Mouse (Mus musculus) right cerebral cortex, postnatal 36 days (tissue): Measurements from ENCODE around the gene Trappc6a.

Source experiments
- DNase-seq, 2 experiments: peaks; one replicate each; pipeline ENCODE4 v3.0.0; 2022; ENCODE audit warnings: low spot score in 2 of 2, mixed read lengths in 1 of 2

Trappc6a gene

GRCm38 (mm10) chr7:19508150-19508923 is at the start of gene Trappc6a, which contains the start of gene Bloc1s3:
Gene Trappc6a (plus strand): TSS chr7:19508395.
Gene Bloc1s3 (minus strand): TSS chr7:19508367.
- peak; percentile 93 for DNase-seq

- DNase-seq = peak; percentile 58 to 59
Observed at GRCm38 (mm10) chr7:19458591-19459111, 49.5 kb upstream of the Trappc6a start, which contains the start of gene Mark4. Gene Mark4 (minus strand): TSS chr7:19458821.

GRCm38 (mm10) chr7:19459144-19459870 is 48.9 kb upstream of the Trappc6a start:
- DNase-seq = no peak

- DNase-seq = no peak
Observed at GRCm38 (mm10) chr7:19460500-19460899, 47.7 kb upstream of the Trappc6a start.

- DNase-seq = peak; percentile 44 to 54
Observed at GRCm38 (mm10) chr7:19461488-19461887, 46.7 kb upstream of the Trappc6a start.

- no peak for DNase-seq
Observed at GRCm38 (mm10) chr7:19462443-19462842, 45.8 kb upstream of the Trappc6a start.

- DNase-seq = no peak
Observed at GRCm38 (mm10) chr7:19462884-19463381, 45.3 kb upstream of the Trappc6a start, which contains the start of gene Exoc3l2. Gene Exoc3l2 (plus strand): TSS chr7:19463331.

GRCm38 (mm10) chr7:19464367-19465307 is 43.6 kb upstream of the Trappc6a start:
- DNase-seq = no peak

GRCm38 (mm10) chr7:19466602-19467145 is 41.5 kb upstream of the Trappc6a start:
- DNase-seq = no peak

GRCm38 (mm10) chr7:19467638-19468037 is 40.6 kb upstream of the Trappc6a start:
- no peak for DNase-seq

GRCm38 (mm10) chr7:19468279-19468678 is 39.9 kb upstream of the Trappc6a start:
- DNase-seq = no peak

GRCm38 (mm10) chr7:19469404-19469803 is 38.8 kb upstream of the Trappc6a start:
- DNase-seq = no peak

- DNase-seq = no peak
Observed at GRCm38 (mm10) chr7:19470308-19470707, 37.9 kb upstream of the Trappc6a start.

GRCm38 (mm10) chr7:19472403-19472802 is 35.8 kb upstream of the Trappc6a start:
- no peak for DNase-seq

GRCm38 (mm10) chr7:19473875-19474443 is 34.2 kb upstream of the Trappc6a start:
- DNase-seq = peak; percentile 72 to 75

- DNase-seq = no peak
Observed at GRCm38 (mm10) chr7:19477084-19477483, 31.1 kb upstream of the Trappc6a start.

GRCm38 (mm10) chr7:19477624-19478384 is 30.4 kb upstream of the Trappc6a start:
- no peak for DNase-seq

- no peak for DNase-seq
Observed at GRCm38 (mm10) chr7:19483281-19483680, 24.9 kb upstream of the Trappc6a start.

GRCm38 (mm10) chr7:19485488-19485887 is 22.7 kb upstream of the Trappc6a start:
- no peak for DNase-seq

- no peak for DNase-seq
Observed at GRCm38 (mm10) chr7:19486549-19486948, 21.6 kb upstream of the Trappc6a start.
